Mouse (Mus musculus) heart, adult 2 months (tissue): ENCODE measurements around the gene Gm20388.

ENCODE experiments used
- CTCF ChIP-seq: fragments of 200-600 bp; IDR thresholded peaks from 2 replicates; pipeline ENCODE4 v1.8.1; 2022; ENCODE audit warnings: antibody characterized with exemption, mild to moderate bottlenecking, moderate library complexity
- EP300 ChIP-seq: fragments of 200-500 bp; IDR thresholded peaks from 2 replicates; pipeline ENCODE4 v1.6.1; 2011; ENCODE audit warnings: low read depth, low read length, control low read depth; ENCODE audit not compliant: insufficient read depth
- POLR2A ChIP-seq: fragments of 200-500 bp; IDR thresholded peaks from 2 replicates; pipeline ENCODE4 v1.6.1; 2011; ENCODE audit warnings: mild to moderate bottlenecking, low read depth, low read length, control low read depth; ENCODE audit not compliant: insufficient read depth

GRCm38 (mm10) chr8:121705174-121705573 lies 1794.5 kb downstream of the Gm20388 start:
- TF ChIP-seq CTCF (no peak), EP300 (no peak), POLR2A (no peak)
